Mouse (Mus musculus): ENCODE measurements around the gene Hist1h2bg.
"Not testable (repeated sequence)": the region's sequence is repeated elsewhere in the genome, so short reads cannot be mapped to it uniquely, and the experiment has no call there.

Gene Hist1h2bg

DNA sequence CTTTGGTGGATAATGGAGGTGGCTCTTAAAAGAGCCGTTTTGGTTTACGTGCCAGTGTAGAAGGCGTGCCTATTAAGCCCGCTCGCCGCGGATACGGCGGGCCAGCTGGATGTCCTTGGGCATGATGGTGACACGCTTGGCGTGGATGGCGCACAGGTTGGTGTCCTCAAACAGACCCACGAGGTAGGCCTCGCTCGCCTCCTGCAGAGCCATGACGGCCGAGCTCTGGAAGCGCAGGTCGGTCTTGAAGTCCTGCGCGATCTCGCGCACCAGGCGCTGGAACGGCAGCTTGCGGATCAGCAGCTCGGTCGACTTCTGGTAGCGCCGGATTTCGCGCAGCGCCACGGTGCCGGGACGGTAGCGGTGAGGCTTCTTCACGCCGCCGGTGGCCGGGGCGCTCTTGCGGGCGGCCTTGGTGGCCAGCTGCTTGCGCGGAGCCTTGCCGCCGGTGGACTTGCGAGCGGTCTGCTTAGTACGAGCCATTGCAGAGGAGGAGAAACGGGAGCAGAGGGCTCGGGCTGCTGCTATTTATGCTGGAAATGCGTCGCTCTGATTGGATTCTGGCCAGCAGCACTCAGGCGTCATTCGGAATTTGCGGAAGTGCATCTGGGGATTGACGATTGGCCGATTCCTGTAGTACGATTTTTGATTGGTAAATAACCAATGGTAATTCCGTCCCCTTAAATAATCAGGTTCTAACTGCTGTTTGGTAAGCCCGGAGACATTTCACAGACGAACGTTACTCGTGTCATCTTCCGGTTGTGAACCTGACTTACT is 9.1 kb upstream of the Hist1h2bg start, which contains the start of gene Hist1h3e:
Gene Hist1h3e, minus strand, starts transcription at position 487 of the 777 bp plus-strand sequence.
- DNase-seq (ENCODE audit: low read depth, low spot score), result peak; percentile 98

DNA sequence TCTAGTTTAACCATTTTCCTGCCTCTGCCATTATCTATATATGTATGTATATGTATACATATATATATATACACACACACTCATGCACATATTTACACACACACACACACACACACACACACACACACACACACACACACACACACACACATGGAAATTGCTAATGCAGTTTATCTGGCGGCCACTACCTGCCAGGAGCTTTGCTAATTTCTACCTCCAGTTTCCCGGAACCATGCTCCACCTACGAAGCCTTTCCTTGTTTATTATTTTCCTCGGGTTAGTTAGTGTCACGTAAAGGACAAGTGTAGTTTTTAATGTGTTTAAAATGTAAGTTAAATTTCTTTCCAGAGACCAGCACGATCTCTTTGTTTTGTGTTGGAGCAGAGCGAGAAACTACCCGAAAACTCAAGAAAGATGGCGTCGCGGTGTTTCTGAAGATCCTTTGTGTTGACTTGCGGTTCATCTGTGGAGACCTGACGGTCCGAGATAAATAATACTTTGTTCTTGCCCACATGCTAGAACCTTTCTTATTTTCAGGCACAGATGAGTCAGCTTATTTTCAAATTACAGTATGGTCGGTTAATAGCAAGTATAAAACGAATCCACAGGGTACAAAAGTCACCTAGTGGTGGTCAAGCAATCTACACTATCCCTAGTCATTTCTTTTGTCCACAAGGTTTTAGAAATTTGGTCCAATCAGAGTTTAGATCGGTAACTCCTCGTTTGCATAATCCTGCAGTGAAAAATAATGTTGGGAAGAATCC is 8.3 kb upstream of the Hist1h2bg start:
- DNase-seq (ENCODE audit: low read depth, low spot score), result peak; percentile 85

DNA sequence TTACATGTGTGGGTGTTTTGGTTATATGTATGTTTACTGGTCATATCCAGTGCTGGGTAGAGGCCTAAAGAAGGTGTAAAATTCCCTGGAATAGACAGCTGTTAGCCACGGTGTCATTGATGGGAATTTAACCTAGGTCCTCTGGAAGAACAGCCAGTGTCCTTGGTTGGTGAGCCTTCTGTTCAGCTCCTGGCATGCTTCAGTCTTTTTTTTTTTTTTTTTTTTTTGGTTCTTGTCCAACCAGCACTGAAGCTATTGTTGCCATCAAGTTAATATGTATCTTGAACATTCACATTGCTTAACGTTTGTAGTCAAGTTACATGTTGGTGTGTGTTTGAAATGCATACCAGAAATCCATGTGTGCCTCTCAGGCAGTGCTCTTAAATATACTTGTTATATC is 6.7 kb upstream of the Hist1h2bg start:
- DNase-seq (ENCODE audit: low read depth, low spot score), result no peak

DNA sequence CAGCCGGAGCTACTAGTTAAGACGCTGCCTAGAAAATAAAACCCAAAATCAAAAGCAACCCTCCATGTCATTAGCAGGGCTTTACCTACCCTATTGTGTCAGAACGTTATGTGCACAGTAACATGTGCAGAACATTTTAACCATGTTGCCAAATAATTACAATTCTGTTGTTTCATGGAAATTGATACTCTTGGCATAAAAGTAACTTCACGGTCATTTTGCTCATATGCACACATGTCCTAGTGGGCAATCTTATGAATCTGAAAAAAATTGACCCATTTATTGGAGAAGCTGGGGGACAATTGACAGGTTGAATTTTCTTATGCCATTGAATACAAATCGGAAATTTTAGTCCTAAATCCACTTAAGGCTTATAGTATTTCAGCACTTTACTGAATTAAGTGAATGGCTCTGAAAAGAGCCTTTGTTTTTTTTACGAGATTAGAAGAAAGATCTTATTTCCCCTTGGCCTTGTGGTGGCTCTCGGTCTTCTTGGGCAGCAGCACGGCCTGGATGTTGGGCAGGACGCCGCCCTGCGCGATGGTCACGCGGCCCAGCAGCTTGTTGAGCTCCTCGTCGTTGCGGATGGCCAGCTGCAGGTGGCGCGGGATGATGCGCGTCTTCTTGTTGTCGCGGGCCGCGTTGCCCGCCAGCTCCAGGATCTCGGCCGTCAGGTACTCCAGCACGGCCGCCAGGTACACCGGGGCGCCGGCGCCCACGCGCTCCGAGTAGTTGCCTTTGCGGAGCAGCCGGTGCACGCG is 755 bp upstream of the Hist1h2bg start:
- DNase-seq (ENCODE audit: low read depth, low spot score), result peak; percentile 68

DNA sequence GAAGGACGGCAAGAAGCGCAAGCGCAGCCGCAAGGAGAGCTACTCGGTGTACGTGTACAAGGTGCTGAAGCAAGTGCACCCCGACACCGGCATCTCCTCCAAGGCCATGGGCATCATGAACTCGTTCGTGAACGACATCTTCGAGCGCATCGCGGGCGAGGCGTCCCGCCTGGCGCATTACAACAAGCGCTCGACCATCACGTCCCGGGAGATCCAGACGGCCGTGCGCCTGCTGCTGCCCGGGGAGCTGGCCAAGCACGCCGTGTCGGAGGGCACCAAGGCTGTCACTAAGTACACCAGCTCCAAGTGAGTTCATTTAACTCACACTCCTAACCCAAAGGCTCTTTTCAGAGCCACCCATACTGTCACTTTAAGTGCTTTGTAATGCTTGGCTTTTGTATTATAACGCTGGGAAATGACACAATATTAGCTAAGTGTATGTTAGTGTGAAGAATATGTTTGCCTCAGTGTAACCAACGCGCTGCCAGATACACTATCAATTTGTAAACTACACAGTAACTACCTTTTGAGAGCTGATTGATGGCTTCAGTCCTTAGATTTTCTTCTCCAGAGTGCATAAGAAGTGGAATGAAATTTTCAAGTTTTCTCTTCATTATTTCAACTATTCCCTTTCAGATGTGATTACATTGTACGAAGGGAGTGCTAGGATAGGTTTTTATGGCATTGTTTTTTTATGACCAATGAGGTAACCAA is 465 bp downstream of the Hist1h2bg start:
- DNase-seq (ENCODE audit: low read depth, low spot score), result peak; percentile 74

DNA sequence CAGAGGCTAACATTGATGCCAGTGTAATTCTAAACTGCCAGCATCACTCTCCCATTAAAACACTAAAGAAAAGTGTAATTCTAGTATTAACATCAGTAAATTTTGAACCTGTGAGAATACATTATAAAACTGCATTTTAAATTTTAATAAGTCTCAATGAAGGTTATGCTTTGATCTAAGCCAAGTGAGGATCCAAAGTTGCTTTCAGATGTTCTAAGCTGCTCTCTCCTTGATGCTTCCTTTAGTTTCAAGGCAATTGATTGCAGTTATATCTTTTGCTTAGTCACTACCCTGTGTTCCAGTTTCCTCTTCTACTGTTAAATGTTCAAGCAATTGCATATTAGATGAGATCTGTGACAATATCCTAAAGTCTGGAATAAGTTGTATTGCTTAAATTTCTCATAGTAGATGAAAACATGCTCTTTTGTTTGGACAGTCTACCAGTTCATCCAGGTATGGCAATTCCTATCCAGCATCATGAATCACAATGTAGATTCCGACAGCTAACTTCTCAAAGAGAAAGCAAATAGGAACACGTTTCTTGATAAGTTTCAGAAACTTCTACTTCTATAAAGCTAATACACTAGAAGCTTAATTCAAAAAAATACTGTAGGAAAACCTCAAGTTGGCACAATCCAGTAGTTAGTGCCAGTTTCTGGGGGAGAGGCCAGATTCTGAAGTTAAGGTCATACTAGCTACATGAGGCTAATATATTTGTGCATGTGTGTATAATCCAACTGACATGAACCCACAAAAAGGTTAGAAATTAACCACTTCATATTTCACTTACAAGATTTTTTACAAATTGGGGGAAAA is 1.2 kb downstream of the Hist1h2bg start:
- peak; percentile 40 for DNase-seq (ENCODE audit: low read depth, low spot score)

DNA sequence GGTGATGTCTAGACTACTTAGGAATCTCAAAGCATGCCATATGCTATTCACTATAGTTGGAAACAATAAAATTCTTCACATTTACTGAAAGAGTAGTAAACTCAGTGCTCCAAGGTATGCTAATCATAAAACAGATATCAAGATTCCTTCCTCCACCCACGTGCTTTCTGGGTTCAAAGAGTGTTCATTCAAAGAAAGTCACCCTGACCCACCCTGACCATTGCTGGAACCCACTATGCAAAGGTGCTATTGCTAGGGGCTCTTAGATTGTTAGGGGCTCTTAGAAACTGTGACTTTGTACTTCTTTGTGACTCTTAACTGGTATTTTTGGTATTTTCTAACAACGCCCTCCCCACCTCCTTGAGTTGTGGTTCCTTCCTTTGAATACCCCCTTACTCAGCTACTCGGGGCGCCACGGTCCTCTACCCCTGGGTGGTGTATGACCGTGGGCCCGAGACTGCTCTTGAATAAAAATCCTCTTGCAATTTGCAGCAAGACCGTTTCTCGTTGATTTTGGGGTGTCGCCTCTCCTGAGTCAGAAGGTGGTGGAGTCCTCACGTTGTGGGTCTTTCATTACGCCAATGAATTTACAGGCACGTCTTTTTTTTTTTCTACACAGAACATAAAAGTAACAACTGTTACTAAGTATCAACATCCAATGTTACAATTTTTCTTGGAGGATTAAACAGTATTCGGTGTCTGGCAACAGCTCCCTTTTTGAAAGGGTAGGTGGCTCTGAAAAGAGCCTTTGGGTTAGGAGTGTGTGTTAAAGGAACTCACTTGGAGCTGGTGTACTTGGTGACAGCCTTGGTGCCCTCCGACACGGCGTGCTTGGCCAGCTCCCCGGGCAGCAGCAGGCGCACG is 2.1 kb downstream of the Hist1h2bg start:
- not testable (repeated sequence) for DNase-seq (ENCODE audit: low read depth, low spot score)

DNA sequence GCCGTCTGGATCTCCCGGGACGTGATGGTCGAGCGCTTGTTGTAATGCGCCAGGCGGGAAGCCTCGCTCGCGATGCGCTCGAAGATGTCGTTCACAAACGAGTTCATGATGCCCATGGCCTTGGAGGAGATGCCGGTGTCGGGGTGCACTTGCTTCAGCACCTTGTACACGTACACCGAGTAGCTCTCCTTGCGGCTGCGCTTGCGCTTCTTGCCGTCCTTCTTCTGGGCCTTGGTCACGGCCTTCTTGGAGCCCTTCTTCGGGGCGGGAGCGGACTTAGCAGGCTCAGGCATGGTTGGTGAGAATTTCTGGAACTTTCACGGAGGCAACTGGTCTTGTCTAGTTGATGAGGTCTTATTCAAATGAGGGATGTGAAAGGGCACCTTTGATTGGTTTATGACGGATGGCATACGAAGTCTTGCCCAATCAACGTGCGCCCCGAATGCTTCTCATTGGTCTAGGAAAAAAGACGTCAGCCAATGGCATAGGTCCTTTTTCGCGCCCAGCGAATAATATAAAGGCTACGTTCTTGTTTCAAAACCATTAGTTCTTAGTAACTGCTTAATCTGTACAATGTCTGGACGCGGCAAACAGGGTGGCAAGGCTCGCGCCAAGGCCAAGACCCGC is 2.8 kb downstream of the Hist1h2bg start, which contains the start of the genes Hist1h2bf and Hist1h2ad:
Gene Hist1h2bf, minus strand, starts transcription at position 299 of the 627 bp plus-strand sequence.
Gene Hist1h2ad, plus strand, starts transcription at position 484 of the 627 bp plus-strand sequence.
- not testable (repeated sequence) for DNase-seq (ENCODE audit: low read depth, low spot score)

DNA sequence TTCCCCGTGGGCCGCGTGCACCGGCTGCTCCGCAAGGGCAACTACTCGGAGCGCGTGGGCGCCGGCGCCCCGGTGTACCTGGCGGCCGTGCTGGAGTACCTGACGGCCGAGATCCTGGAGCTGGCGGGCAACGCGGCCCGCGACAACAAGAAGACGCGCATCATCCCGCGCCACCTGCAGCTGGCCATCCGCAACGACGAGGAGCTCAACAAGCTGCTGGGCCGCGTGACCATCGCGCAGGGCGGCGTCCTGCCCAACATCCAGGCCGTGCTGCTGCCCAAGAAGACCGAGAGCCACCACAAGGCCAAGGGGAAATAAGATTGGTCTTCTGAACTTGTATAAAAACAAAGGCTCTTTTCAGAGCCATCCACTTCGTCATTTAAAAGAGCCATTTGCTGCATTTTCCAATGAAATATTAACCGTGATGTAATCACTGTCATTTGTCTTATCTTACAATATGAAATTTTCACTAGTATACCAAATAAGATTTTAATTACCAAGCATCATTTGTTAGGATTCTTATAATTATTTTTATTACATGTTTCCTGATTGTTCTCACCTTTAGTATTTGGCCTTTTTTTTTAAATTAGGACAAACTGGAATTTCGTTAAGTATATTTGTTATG is 3.5 kb downstream of the Hist1h2bg start:
- not testable (repeated sequence) for DNase-seq (ENCODE audit: low read depth, low spot score)

DNA sequence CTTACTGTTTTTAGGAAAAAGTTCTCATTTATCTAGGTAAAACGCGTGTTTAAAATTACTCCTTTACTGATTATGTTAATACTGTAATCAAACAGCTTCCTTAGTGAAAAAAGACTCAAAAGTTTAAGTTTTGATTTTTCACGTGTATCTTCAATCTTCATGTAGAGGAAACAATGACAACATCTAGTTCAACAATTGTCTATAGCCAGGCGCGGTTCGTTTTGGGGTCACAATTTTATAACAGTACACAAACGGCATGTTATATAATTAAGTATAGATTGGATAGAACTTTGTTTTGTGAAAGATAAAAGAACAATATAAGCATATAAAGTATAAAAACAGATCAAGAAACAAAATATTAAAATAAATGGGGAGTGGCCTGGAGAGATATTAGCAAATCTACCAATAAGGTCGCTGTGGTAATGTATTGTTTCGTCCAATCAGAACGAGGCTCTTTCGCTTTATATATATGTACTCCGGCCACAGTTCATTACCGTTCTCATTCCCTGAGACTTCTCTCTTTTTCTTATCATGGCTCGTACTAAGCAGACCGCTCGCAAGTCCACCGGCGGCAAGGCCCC is 4.2 kb downstream of the Hist1h2bg start, which contains the start of gene Hist1h3d:
Gene Hist1h3d, plus strand, starts transcription at position 493 of the 581 bp plus-strand sequence.
- DNase-seq (ENCODE audit: low read depth, low spot score), result no peak

DNA sequence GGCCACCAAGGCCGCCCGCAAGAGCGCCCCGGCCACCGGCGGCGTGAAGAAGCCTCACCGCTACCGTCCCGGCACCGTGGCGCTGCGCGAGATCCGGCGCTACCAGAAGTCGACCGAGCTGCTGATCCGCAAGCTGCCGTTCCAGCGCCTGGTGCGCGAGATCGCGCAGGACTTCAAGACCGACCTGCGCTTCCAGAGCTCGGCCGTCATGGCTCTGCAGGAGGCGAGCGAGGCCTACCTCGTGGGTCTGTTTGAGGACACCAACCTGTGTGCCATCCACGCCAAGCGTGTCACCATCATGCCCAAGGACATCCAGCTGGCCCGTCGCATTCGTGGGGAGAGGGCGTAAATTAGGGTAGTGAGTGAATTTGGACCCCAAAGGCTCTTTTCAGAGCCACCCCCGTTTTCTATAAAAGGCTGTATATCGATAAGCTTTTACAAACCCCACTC is 4.7 kb downstream of the Hist1h2bg start:
- not testable (repeated sequence) for DNase-seq (ENCODE audit: low read depth, low spot score)

DNA sequence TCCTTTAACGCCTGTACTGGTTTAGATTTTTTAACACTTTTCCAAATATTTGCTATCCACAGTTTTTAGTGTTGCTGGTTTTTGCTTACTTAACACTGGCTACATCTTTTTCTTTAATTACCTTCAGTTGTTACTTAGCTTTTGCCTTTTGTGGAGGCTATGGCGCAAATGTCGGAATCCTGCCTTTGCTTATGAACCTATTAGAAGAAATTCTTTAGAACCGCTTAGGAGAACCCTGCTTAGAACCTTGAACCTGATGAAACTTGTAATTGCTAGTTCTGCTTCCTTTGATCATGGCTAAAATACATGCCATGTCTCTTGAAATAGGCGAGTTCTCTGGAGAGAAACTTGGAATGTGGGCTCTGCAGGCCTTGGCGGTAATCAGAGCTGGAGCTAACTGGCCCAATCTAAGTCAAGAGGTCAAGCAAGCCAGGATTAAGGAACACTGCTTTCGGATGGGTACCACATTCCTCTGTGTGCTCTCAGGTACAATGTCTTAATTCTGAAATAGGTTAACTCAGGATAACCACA is 5.2 kb downstream of the Hist1h2bg start:
- no peak for DNase-seq (ENCODE audit: low read depth, low spot score)

DNA sequence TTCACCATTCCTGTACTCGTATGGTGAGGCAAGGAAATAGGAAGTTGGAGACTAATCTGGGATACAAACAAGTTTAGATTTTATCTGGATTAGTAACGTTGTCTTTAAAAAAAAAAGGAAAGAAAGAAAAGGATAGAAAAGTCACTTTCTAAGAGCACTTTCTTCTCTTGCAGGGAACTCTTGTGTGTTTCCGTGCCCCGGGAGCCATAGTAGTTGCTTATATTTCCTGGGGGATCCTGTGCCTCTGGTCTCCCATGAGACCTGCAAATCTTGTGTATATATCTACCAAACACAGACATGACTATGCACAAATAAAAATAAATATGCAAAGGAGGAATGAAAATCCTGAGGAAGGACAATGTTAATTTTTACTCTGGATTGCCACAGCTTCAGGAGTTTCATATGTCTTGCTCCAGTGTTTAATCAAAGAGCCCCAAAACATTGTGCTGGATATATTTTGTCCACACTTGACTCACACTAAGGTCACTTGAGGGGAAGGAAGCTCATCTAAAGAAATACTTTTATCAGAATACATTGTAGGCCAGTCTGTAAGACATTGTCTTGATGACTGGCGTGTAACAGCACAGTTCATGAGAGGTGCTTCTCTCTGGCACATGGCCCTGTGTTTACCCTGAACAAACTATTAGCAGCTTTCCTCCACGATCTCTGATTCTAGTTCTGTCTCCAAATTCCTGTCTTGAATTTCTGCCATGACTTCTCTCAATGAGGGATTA is 5.9 kb downstream of the Hist1h2bg start:
- no peak for DNase-seq (ENCODE audit: low read depth, low spot score)

DNA sequence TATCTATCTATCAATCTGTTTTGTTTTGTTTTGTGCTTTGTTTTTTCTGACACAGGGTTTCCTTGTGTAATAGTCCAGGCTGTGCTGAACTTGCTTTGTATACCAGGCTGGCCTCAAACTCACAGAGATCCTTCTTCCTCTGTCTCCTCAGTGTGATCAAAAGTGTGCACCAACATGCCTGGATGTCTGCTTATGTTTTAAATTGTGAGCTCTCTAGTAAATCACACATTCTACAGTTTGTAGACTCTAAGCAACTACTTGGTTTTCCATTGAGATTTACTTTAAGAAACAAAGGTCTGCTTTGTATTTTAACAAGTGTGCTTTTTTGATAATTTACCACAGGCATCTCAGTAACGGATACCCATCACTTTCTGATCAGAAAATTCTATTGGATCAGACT is 6.6 kb downstream of the Hist1h2bg start:
- DNase-seq (ENCODE audit: low read depth, low spot score), result no peak

DNA sequence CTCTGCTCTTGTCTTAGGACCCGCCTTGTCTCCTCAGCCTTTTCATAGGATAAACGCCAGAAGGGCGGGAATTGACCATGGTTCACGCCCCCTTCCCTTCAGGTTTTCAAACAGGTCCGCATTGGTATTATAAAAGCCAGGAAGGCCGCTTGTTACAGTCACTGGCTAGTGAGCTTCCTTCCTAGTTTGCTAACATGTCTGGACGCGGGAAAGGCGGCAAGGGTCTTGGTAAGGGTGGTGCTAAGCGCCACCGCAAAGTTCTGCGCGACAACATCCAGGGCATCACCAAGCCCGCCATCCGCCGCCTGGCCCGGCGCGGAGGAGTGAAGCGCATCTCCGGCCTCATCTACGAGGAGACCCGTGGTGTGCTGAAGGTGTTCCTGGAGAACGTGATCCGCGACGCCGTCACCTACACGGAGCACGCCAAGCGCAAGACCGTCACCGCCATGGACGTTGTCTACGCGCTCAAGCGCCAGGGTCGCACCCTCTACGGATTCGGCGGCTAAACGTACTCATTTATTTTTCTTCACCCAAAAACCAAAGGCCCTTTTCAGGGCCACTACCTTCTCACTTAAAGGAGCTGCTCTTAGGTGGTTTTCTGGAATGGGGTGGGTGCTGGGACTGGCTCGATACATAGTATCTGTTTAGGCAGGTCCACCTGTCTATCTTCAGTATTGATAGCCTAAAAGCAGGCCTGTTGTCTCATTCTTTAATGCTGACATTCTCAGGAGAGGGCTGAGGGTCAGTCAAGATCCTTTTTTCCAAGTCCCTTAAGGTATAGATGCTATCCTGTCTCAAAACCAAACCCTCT is 10.4 kb downstream of the Hist1h2bg start, which contains the start of gene Hist1h4d:
Gene Hist1h4d, plus strand, starts transcription at position 191 of the 811 bp plus-strand sequence.
- peak; percentile 97 for DNase-seq (ENCODE audit: low read depth, low spot score)

All from A20 (cell line).